Mouse (Mus musculus): ENCODE measurements at regions not wholly inside any gene's neighbourhood (a gene's known extent, or its start where the extent isn't known, plus 50 kb on each side); places are given as distances from the start of the nearest gene placed in this dataset.
A peak's percentile ranks its signal among the peaks of the same experiment; 100 is the strongest.

DNA sequence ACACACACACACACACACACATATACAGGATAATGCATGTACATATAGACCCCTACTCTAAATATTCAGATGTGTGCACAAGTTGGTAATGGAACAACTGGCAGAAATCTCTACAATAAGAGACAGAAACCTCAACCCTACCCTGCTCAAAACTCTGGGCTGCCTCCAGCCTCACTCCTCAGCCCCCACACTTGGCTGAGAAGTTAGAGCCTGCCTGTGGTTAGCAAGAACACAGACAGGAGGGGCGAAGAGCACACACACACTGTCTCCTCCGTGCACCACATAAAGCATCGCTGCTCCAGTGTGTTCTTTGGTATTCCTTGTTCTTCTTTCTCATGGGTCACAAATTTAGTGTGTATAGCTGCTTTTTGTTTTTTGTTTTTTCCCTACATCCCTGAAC, 382.0 kb upstream of the Sox9 start:
- Histone ChIP-seq H3K4me3 (replicated peaks) (no peak overlapping the region), H3K27ac (no peak overlapping the region), H3K36me3 (replicated peaks) (no peaks in the 10 kb centered on the region), H3K27me3 (no peaks in the 10 kb centered on the region), H3K9ac (no peak overlapping the region), H3K9me3 (no peaks in the 10 kb centered on the region), H3K4me2 (no peak overlapping the region), H3K4me1 (no peaks in the 10 kb centered on the region)
- WGBS: 90% methylated on average over 3 of the region's 3 CpGs
- ATAC-seq (ENCODE audit: low FRiP score): no peak

- Histone ChIP-seq H3K27me3 (no peaks in the 10 kb centered on the region), H3K27ac (no peak overlapping the region), H3K36me3 (replicated peaks) (no peaks in the 10 kb centered on the region), H3K9me3 (no peaks in the 10 kb centered on the region), H3K4me2 (no peak overlapping the region), H3K4me1 (peaks cover 8% of the 10 kb centered on the region), H3K4me3 (replicated peaks) (no peak overlapping the region), H3K9ac (no peak overlapping the region)
- WGBS: 93% methylated on average over 8 of the region's 8 CpGs
- no peak for ATAC-seq (ENCODE audit: low FRiP score)
Measured at GRCm38 (mm10) chr11:112407681-112408080, 374.3 kb upstream of the Sox9 start.

GRCm38 (mm10) chr11:112412434-112412833, 369.6 kb upstream of the Sox9 start:
- WGBS: 2% methylated on average over 4 of the region's 4 CpGs
- H3K4me1 ChIP-seq: peaks cover 20% of the 10 kb centered on the region

GRCm38 (mm10) chr11:112442639-112443038, 339.4 kb upstream of the Sox9 start:
- Histone ChIP-seq H3K4me2 (no peak overlapping the region), H3K4me1 (no peaks in the 10 kb centered on the region), H3K4me3 (replicated peaks) (no peak overlapping the region), H3K27ac (no peak overlapping the region), H3K9me3 (no peaks in the 10 kb centered on the region), H3K36me3 (replicated peaks) (no peaks in the 10 kb centered on the region), H3K9ac (no peak overlapping the region), H3K27me3 (no peaks in the 10 kb centered on the region)
- WGBS: 88% methylated on average over 1 of the region's 1 CpGs
- no peak for ATAC-seq (ENCODE audit: low FRiP score)

More at GRCm38 (mm10) chr11:112412434-112412833, 369.6 kb upstream of the Sox9 start:
- Histone ChIP-seq H3K9me3 (no peaks in the 10 kb centered on the region), H3K27ac (peak overlapping the region; percentile 63), H3K4me2 (no peak overlapping the region), H3K27me3 (no peaks in the 10 kb centered on the region), H3K4me3 (replicated peaks) (no peak overlapping the region), H3K36me3 (replicated peaks) (no peaks in the 10 kb centered on the region), H3K9ac (no peak overlapping the region)
- ATAC-seq (ENCODE audit: low FRiP score): peak; percentile 71; the same call in 1 of the 2 replicates

GRCm38 (mm10) chr11:112443890-112444289, 338.1 kb upstream of the Sox9 start:
- Histone ChIP-seq H3K27ac (no peak overlapping the region), H3K9ac (no peak overlapping the region), H3K4me1 (no peaks in the 10 kb centered on the region), H3K27me3 (no peaks in the 10 kb centered on the region), H3K36me3 (replicated peaks) (no peaks in the 10 kb centered on the region), H3K9me3 (no peaks in the 10 kb centered on the region), H3K4me3 (replicated peaks) (no peak overlapping the region), H3K4me2 (no peak overlapping the region)
- ATAC-seq (ENCODE audit: low FRiP score): no peak
- 89% methylated on average over 4 of the region's 4 CpGs for WGBS

DNA sequence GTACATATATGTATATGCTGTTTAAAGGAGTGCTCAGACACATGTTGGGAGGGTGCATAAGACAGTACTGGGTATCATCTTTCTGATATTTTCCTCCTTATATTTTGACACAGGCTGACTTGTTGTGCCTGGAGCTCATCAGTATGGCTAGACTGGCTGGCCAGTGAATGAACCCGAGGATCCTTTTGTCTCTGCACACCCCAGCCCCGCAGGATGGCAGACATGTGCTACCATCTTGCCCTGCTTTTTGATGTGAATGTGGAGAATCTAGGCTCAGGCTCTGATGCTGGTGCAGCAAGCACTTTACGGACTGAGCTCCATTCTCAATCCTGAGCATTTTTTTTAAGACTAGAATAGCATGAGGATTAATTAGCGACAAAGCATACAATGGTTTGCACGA, 332.4 kb upstream of the Sox9 start:
- no peak overlapping the region for H3K4me3 ChIP-seq (replicated peaks)
- H3K9ac ChIP-seq: no peak overlapping the region
- 9% methylated on average over 5 of the region's 5 CpGs for WGBS
- H3K4me1 ChIP-seq: peaks cover 9% of the 10 kb centered on the region
- ATAC-seq (ENCODE audit: low FRiP score): peak; percentile 30; the same call in 1 of the 2 replicates
- H3K9me3 ChIP-seq: no peaks in the 10 kb centered on the region
- H3K36me3 ChIP-seq (replicated peaks): no peaks in the 10 kb centered on the region
- no peak overlapping the region for H3K27ac ChIP-seq
- H3K4me2 ChIP-seq: no peak overlapping the region
- no peaks in the 10 kb centered on the region for H3K27me3 ChIP-seq

- H3K27ac ChIP-seq: no peak overlapping the region
- H3K36me3 ChIP-seq (replicated peaks): no peaks in the 10 kb centered on the region
- ATAC-seq (ENCODE audit: low FRiP score): no peak
Measured at GRCm38 (mm10) chr11:112450227-112450626, 331.8 kb upstream of the Sox9 start.

DNA sequence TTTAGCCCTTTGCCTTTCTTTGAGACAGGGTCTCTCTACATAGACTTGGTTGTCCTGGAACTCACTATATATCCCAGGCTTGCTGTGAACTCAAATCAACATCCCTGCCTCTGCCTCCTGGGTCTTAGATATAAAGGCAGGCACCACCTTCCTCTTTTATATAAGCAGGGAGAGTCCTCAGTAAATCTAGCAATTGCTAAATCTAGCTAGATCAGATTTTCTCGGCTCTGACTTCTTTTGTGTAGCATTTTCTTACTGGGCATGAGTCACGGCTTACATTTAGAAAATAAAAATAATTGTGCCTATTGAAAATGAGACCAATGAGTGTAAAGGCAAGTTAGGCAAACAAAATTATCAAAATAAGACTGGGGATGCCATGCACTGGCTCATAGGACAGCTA, 323.9 kb upstream of the Sox9 start:
- Histone ChIP-seq H3K9me3 (no peaks in the 10 kb centered on the region), H3K27ac (no peak overlapping the region), H3K4me1 (no peaks in the 10 kb centered on the region), H3K36me3 (replicated peaks) (no peaks in the 10 kb centered on the region), H3K4me3 (replicated peaks) (no peak overlapping the region), H3K27me3 (no peaks in the 10 kb centered on the region), H3K9ac (no peak overlapping the region), H3K4me2 (no peak overlapping the region)
- 92% methylated on average over 2 of the region's 2 CpGs for WGBS
- no peak for ATAC-seq (ENCODE audit: low FRiP score)

More at GRCm38 (mm10) chr11:112450227-112450626, 331.8 kb upstream of the Sox9 start:
- 61% methylated on average over 6 of the region's 6 CpGs for WGBS
- no peak overlapping the region for H3K4me2 ChIP-seq
- no peaks in the 10 kb centered on the region for H3K9me3 ChIP-seq
- H3K9ac ChIP-seq: no peak overlapping the region
- H3K4me3 ChIP-seq (replicated peaks): no peak overlapping the region
- H3K4me1 ChIP-seq: peaks cover 9% of the 10 kb centered on the region
- H3K27me3 ChIP-seq: no peaks in the 10 kb centered on the region

- Histone ChIP-seq H3K9ac (no peak overlapping the region), H3K36me3 (replicated peaks) (no peaks in the 10 kb centered on the region), H3K9me3 (no peaks in the 10 kb centered on the region), H3K27me3 (no peaks in the 10 kb centered on the region), H3K4me2 (no peak overlapping the region), H3K27ac (no peak overlapping the region), H3K4me1 (no peaks in the 10 kb centered on the region), H3K4me3 (replicated peaks) (no peak overlapping the region)
- whole genome bisulfite sequencing: 81% methylated on average over 1 of the region's 1 CpGs
- ATAC-seq (ENCODE audit: low FRiP score): no peak
Measured at GRCm38 (mm10) chr11:112463121-112463520, 318.9 kb upstream of the Sox9 start.

- Histone ChIP-seq H3K4me1 (no peaks in the 10 kb centered on the region), H3K4me3 (replicated peaks) (no peak overlapping the region), H3K9me3 (no peaks in the 10 kb centered on the region), H3K27me3 (no peaks in the 10 kb centered on the region), H3K9ac (no peak overlapping the region), H3K27ac (no peak overlapping the region), H3K36me3 (replicated peaks) (no peaks in the 10 kb centered on the region), H3K4me2 (no peak overlapping the region)
- 87% methylated on average over 4 of the region's 4 CpGs for WGBS
- no peak for ATAC-seq (ENCODE audit: low FRiP score)
Measured at GRCm38 (mm10) chr11:112464386-112464785, 317.6 kb upstream of the Sox9 start.

DNA sequence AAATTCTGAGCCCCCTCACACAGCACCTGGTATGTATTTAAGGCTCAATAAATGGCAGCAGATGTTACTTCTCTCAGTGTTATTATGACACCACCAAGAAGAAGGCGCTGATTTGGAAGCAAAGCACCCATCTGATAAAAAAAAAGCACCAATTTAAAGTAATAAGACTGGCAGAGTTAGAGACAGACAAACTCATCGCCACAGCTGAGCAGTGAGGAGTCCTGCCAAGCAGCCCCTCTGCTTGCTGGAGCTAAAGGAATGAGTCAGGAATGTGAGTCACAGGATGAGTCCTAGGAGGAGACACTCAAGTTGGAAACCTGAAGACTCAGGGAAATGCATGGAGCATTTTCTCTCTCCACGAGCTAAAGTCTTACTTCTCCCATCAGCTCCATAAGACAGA, 311.7 kb upstream of the Sox9 start:
- Histone ChIP-seq H3K36me3 (replicated peaks) (no peaks in the 10 kb centered on the region), H3K27ac (no peak overlapping the region), H3K9me3 (no peaks in the 10 kb centered on the region), H3K27me3 (no peaks in the 10 kb centered on the region), H3K4me2 (no peak overlapping the region), H3K4me1 (no peaks in the 10 kb centered on the region; the same call in 1 of the 2 replicates), H3K4me3 (replicated peaks) (no peak overlapping the region), H3K9ac (no peak overlapping the region)
- ATAC-seq (ENCODE audit: low FRiP score): no peak
- 79% methylated on average over 3 of the region's 3 CpGs for WGBS

DNA sequence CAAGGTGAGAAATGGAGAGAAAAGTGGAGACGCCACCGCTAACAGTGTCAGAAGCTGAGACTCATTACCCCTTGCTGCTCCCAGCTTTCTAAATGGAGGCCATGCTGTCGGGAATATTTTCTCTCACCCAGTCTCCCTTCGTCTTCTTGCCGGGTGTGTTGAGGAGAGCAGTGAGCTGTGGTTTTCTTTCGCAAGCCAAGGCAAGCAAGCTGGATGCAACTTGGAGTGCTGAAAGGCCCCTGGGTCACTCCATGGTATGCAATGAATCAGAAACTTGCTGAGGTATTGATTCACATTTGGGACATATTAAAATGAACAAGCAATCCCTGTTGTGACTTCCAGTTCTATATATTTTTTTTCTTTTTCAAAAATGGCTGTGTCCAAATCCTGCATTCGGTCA, 308.8 kb upstream of the Sox9 start:
- H3K9ac ChIP-seq: no peak overlapping the region
- 90% methylated on average over 7 of the region's 7 CpGs for WGBS
- no peak overlapping the region for H3K27ac ChIP-seq
- no peak overlapping the region for H3K4me3 ChIP-seq (replicated peaks)
- H3K4me1 ChIP-seq: no peaks in the 10 kb centered on the region; the same call in 1 of the 2 replicates
- no peak overlapping the region for H3K4me2 ChIP-seq
- ATAC-seq (ENCODE audit: low FRiP score): no peak
- H3K9me3 ChIP-seq: no peaks in the 10 kb centered on the region
- no peaks in the 10 kb centered on the region for H3K27me3 ChIP-seq
- H3K36me3 ChIP-seq (replicated peaks): no peaks in the 10 kb centered on the region

DNA sequence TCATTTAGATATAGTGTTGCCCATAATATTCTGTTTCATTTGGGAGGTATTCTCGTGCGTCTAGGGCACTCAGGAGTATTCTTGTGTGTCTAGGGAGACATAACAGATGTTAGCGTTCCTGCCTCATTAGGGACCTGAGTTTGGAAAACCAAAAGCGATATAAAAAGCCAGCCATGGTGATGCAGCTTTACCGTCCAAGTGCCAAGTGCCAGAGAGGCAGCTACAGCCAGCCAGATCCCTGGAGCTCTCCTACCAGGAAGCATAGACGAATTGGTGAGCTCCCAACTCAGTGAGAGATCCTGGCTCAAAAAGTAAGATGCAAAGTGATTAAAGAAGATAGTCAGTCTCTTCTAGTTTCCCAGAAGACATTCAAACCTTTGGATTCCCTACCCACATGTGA, 308.3 kb upstream of the Sox9 start:
- ATAC-seq (ENCODE audit: low FRiP score): no peak
- Histone ChIP-seq H3K9me3 (no peaks in the 10 kb centered on the region), H3K4me3 (replicated peaks) (no peak overlapping the region), H3K4me2 (no peak overlapping the region), H3K36me3 (replicated peaks) (no peaks in the 10 kb centered on the region), H3K27me3 (no peaks in the 10 kb centered on the region), H3K27ac (no peak overlapping the region), H3K9ac (no peak overlapping the region), H3K4me1 (no peaks in the 10 kb centered on the region; the same call in 1 of the 2 replicates)
- 87% methylated on average over 6 of the region's 6 CpGs for WGBS

All from forebrain, embryonic 12.5 days (tissue).